Mouse (Mus musculus) kidney, postnatal 0 days (tissue): ENCODE measurements around the gene Foxk1. TPM values are rescaled to one million over a fixed set of nuclear protein-coding genes. Genes with fewer than 3 reads are reported as not detected.

Source experiments
- ATAC-seq: fragments of 200-750 bp; cut with Nextera tagmentation; replicated peaks from 2 replicates; pipeline ENCODE4 v1.8.0; 2017; ENCODE audit warnings: low read depth, moderate number of reproducible peaks, moderate TSS enrichment, moderate library complexity; ENCODE audit not compliant: low FRiP score
- DNase-seq: peaks from one replicate; pipeline ENCODE4 v3.0.0-alpha.2; 2016; ENCODE audit warnings: low spot score
- H3K27ac ChIP-seq: fragments of 300-500 bp; sonication (generic); 2 replicates; pipeline ENCODE4 v1.5.1; 2014; ENCODE audit warnings: mild to moderate bottlenecking
- H3K27me3 ChIP-seq: fragments of 300-500 bp; sonication (generic); 2 replicates; pipeline ENCODE4 v1.6.1; 2014; ENCODE audit warnings: low read length, mixed read lengths; ENCODE audit not compliant: insufficient read depth
- H3K36me3 ChIP-seq: fragments of 300-500 bp; sonication (generic); 2 replicates; pipeline ENCODE4 v1.6.1; 2014; ENCODE audit warnings: low read length, mixed read lengths; ENCODE audit not compliant: insufficient read depth
- H3K4me1 ChIP-seq: fragments of 300-500 bp; sonication (generic); replicated peaks from 2 replicates; pipeline ENCODE4 v1.6.1; 2014; ENCODE audit warnings: antibody characterized with exemption, low read length, mixed read lengths; ENCODE audit not compliant: insufficient read depth
- H3K4me2 ChIP-seq: fragments of 300-500 bp; sonication (generic); 2 replicates; pipeline ENCODE4 v1.6.1; 2014; ENCODE audit warnings: mild to moderate bottlenecking, low read length, moderate library complexity, mixed read lengths
- H3K4me3 ChIP-seq: fragments of 300-500 bp; sonication (generic); replicated peaks from 2 replicates; pipeline ENCODE4 v1.5.1; 2014; ENCODE audit warnings: low read depth, low read length
- H3K9ac ChIP-seq: fragments of 300-500 bp; sonication (generic); 2 replicates; pipeline ENCODE4 v1.6.1; 2014; ENCODE audit warnings: low read depth, low read length
- H3K9me3 ChIP-seq: fragments of 300-500 bp; sonication (generic); replicated peaks from 2 replicates; pipeline ENCODE4 v1.6.1; 2016; ENCODE audit warnings: low read length, inconsistent platforms, mixed read lengths
- CTCF ChIP-seq: IDR thresholded peaks from 2 replicates; pipeline ENCODE4 v1.5.1; 2016; ENCODE audit warnings: antibody characterized with exemption, low read depth, mild to moderate bottlenecking, moderate library complexity
- WGBS: fragments of 180-500 bp; shearing (Covaris S2); extraction: QIAGEN DNeasy Blood & Tissue Kit; methylation state at CpG from one replicate; pipeline ENCODE4 v1.1.7; 2014; 5-methylcytosine and 5-hydroxymethylcytosine counted together
- polyA plus RNA-seq: library from polyadenylated mRNA; unstranded; fragments of >200 nt; fragmentation: Nextera tagmentation; extraction: Ambion mirVana; gene quantifications from 2 replicates; pipeline ENCODE4 v1.2.1, GENCODE M21; 2015

Gene Foxk1
- polyA plus RNA-seq, 1 experiment from 2014 or later, result 5.6 TPM

DNA sequence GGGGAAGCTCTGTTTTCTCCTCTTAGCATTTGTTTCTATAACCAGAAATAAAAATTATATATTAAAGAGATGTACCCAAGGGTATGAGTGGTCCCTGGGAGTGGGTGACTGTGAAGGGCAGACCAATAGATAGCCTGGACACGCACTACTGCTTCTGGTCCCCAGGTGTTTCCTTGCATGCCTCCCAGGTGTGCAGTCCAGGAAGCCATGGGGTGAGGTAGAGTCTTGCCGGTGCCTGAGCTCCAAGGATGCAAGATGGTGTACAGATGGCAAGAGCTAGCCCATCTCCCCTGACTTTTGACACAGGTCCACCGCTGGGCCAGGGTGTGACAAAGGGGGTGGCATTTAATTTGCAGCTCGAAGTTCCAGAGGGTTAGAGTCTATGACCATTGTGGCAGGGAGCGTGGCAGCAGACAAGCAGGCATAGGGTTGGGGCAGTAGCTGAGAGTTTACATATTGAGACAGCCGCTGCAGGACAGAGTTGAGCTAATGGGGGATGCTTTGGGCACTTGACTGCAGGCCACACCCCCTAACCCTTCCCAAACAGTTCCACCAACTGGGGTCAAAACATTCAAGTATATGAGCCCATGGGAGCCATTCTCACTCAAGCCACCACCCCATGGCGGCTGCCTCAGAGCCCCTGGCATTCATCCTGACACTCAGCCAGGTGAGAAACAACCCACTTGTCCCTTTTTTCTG lies 60.8 kb downstream of the Foxk1 start:
- Histone ChIP-seq H3K4me3 (no peak overlapping the region), H3K4me1 (peaks cover 4% of the 10 kb centered on the region; the same call in 1 of the 2 replicates), H3K9ac (no peak overlapping the region), H3K27me3 (no peaks in the 10 kb centered on the region), H3K9me3 (no peaks in the 10 kb centered on the region), H3K27ac (no peak overlapping the region), H3K4me2 (no peak overlapping the region), H3K36me3 (peaks cover 17% of the 10 kb centered on the region; the same call in 1 of the 2 replicates)
- no peak for TF ChIP-seq CTCF
- 93% methylated on average over 7 of the region's 7 CpGs for whole genome bisulfite sequencing
- ATAC-seq, result no peak
- DNase-seq, result no peak

DNA sequence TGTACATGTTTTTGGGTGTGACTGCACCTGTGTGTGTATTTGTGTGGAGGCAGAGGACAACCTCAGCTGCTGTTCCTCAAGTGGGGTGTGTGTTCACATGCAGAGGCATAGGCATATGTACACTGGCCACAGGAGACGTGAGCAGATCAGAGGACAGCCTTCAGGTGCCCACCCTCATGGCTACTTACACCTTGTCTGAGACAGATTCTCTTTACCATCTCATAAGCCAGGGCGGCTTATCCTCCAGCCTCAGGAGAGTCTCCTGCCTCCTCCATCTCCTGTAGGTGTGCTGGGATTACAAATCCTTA lies 61.3 kb downstream of the Foxk1 start:
- no peak overlapping the region for H3K4me3 ChIP-seq
- peaks cover 22% of the 10 kb centered on the region; the same call in 1 of the 2 replicates for H3K36me3 ChIP-seq
- H3K27ac ChIP-seq, result no peak overlapping the region
- no peak overlapping the region for H3K9ac ChIP-seq
- ATAC-seq, result no peak
- H3K4me2 ChIP-seq, result no peak overlapping the region
- no peak for DNase-seq
- H3K4me1 ChIP-seq, result peaks cover 4% of the 10 kb centered on the region; the same call in 1 of the 2 replicates
- TF ChIP-seq CTCF, result no peak
- H3K27me3 ChIP-seq, result no peaks in the 10 kb centered on the region
- no peaks in the 10 kb centered on the region for H3K9me3 ChIP-seq
- WGBS, result 92% methylated on average over 2 of the region's 2 CpGs

DNA sequence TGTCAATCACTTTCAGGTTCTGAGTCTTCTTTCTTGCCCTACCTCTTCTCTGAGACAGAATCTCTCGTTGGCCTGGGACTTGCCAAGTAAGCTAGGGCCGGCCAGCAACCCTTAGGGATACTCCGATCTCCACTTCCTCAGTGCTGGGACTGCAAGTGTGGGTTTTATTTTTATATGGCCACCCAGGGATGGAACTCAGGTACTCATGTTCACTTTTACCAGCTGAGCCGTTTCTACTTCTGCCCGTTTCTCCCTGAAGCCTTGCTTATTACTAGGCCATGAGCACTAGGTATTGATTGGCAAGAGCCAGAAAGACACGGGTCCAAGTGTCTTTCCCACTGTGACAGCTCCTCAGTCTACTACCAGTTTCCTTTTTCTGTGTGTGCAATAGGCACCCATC lies 61.7 kb downstream of the Foxk1 start:
- Histone ChIP-seq H3K27me3 (no peaks in the 10 kb centered on the region), H3K9ac (peak overlapping the region; percentile 60; the same call in 1 of the 2 replicates), H3K4me1 (peaks cover 4% of the 10 kb centered on the region; the same call in 1 of the 2 replicates), H3K27ac (peak overlapping the region; percentile 90), H3K4me2 (peak overlapping the region; percentile 82), H3K36me3 (peaks cover 25% of the 10 kb centered on the region; the same call in 1 of the 2 replicates), H3K4me3 (no peak overlapping the region), H3K9me3 (no peaks in the 10 kb centered on the region)
- no peak for TF ChIP-seq CTCF
- DNase-seq (no peak), ATAC-seq (no peak)
- WGBS, result 86% methylated on average over 6 of the region's 6 CpGs

DNA sequence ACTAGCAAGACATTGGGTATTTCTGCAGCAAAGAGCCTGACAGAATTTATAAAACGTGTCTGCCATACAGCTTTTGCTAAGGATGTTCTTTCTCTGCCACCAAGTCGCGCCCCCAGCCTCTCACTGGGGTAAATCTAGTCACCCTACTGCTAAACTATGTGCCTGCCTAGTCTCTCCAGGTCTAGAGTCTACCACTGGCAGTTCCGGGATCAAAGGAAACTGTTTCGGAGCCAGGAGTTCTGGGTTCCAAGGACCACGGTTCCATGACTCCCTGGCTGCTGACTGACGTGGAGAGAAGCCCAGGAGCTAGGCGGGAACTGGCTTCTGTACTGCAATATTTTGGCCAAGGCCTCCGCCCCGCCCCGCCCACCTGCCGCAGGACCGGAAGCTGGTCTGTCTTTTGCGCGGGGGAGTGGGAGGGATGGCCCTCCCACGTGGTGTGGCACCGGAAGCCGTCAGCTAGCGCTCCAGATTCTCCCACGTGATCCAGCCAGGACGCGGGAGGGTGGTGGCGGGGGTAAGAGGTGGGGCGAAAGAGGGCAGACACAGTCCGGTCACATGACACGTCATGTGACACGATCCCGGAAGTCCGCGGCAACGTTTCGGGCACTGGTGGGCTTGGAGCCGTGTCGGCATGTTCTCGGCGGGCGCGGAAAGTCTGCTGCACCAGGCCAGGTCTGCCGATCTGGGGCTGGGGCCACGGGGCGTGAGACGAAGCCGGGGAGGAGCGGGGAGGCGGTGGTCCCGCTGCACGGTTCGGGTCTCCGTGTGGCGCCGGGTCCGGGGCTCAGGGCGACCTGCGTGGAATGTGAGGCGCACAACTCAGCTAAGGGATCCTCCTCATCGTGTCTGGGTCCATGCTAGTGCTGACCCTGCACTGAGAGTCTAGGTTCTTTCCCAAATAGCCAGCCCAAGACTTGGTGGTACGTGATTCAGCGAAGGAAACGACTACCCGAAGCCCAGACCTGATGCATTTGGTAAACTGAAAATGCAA lies 62.5 kb downstream of the Foxk1 start, which contains the start of gene Ap5z1:
Gene Ap5z1 (plus strand): TSS at position 484 of the 994 bp plus-strand sequence.
- H3K36me3 ChIP-seq, result peaks cover 24% of the 10 kb centered on the region; the same call in 1 of the 2 replicates
- peak; percentile 98 for DNase-seq
- peak within 1 kb of the TSS; percentile 90 for H3K27ac ChIP-seq
- H3K4me2 ChIP-seq, result peak within 1 kb of the TSS; percentile 82
- whole genome bisulfite sequencing, result 2% methylated on average over 59 of the region's 60 CpGs
- 0 out of 2 replicates have a peak, but pooled peaks cover 4% of the 10 kb centered on the region for H3K4me1 ChIP-seq
- peak; percentile 87 for ATAC-seq
- peak within 1 kb of the TSS; percentile 82 for H3K9ac ChIP-seq
- H3K9me3 ChIP-seq, result no peaks in the 10 kb centered on the region
- no peaks in the 10 kb centered on the region for H3K27me3 ChIP-seq
- no peak for TF ChIP-seq CTCF
- peak within 1 kb of the TSS; percentile 86 for H3K4me3 ChIP-seq

DNA sequence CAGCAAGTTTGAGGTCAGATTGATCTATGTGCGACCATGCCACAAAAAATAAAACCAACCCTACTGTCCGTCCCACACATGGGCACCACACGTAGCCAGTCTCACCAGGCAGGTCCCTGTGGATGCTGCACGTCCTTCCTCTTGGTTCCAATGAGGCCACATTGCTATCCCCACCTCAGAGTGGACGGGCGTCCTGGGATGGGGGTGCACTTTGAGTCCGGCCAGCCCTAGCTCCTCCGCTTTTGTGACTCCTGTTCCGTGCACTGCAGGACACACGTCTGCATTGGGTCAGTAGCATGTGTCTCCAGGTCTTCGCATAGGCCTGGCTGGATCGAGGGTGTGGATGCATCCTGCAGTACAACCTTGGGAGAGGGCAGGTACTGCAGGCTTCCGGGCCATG lies 67.1 kb downstream of the Foxk1 start:
- peaks cover 28% of the 10 kb centered on the region for H3K36me3 ChIP-seq
- no peak overlapping the region for H3K9ac ChIP-seq
- H3K4me1 ChIP-seq, result 0 out of 2 replicates have a peak, but pooled peaks cover 4% of the 10 kb centered on the region
- DNase-seq (no peak), ATAC-seq (no peak)
- 96% methylated on average over 13 of the region's 13 CpGs for WGBS
- no peak overlapping the region for H3K4me2 ChIP-seq
- TF ChIP-seq CTCF, result no peak
- H3K9me3 ChIP-seq, result no peaks in the 10 kb centered on the region
- no peaks in the 10 kb centered on the region for H3K27me3 ChIP-seq
- no peak overlapping the region for H3K27ac ChIP-seq
- H3K4me3 ChIP-seq, result no peak overlapping the region

DNA sequence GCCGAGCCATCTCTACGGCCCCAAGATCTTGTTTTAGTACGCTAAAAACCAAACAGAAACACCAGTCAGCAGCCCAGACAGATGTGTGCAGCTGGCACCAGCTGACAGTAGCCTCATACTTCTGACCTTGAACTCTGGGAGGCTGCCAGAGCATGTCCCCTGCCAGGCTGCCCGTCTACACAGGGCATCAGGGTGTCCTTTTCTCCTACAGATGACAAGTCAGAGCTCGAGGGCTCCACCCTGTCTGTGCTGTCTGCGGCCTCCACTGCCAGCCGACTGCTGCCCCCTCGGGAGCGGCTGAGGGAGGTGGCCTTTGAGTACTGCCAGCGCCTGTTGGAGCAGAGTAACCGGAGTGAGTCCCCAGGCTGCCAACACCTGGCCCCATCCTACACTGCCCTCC lies 68.5 kb downstream of the Foxk1 start:
- Histone ChIP-seq H3K4me2 (no peak overlapping the region), H3K9me3 (no peaks in the 10 kb centered on the region), H3K4me1 (0 out of 2 replicates have a peak, but pooled peaks cover 2% of the 10 kb centered on the region), H3K9ac (no peak overlapping the region), H3K4me3 (no peak overlapping the region), H3K27me3 (no peaks in the 10 kb centered on the region), H3K36me3 (peaks cover 28% of the 10 kb centered on the region), H3K27ac (no peak overlapping the region)
- TF ChIP-seq CTCF, result no peak
- no peak for DNase-seq
- WGBS, result 90% methylated on average over 11 of the region's 11 CpGs
- no peak for ATAC-seq
